ENCODE assay signal across 18 mouse cellular contexts in the genomic region with DNA sequence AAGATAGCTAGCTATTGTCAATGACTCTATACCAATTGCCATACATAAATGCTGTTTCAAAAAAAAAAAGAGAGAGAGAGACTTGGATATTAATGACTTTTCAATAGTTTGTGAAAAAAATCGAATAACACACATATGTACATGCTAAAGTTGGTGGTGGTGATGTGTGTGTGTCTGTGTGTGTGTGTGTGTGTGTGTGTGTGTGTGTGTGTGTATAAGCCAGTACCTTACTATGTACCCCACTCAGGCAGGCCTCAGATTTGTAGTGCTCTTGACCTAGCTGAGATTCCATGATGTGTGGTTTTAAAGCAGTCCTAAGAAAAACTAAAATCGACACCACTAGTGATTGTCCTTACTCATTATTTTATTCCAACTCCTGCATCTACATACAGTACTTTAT. TPM values are rescaled to one million over a fixed set of nuclear protein-coding genes. Genes with fewer than 3 reads are reported as not detected.
DNase-seq lines count a peak whose midpoint lies in the region; ATAC-seq lines count a peak whose summit lies in the region.
"Had no signal": no experiment of that assay in that cellular context is flagged by ENCODE, and none has a peak within 500 bp of the region (broad histone marks: within the 10 kb centered on the region; RNA-seq: fewer than 3 reads in every experiment).

No protein-coding gene starts in this region.

- no peak overlapping the region for H3K4me2 ChIP-seq in forebrain, embryonic 15.5 days (replicated peaks)
- H3K4me2 ChIP-seq in forebrain, embryonic 12.5 days = no peak overlapping the region
- no peak overlapping the region for H3K4me2 ChIP-seq in midbrain, embryonic 11.5 days
- no peak overlapping the region for H3K4me2 ChIP-seq in midbrain, embryonic 15.5 days
- H3K4me2 ChIP-seq in neural tube, embryonic 15.5 days = no peak overlapping the region
- H3K4me2 ChIP-seq: heart, embryonic 11.5 days; heart, embryonic 15.5 days had no signal

- DNase-seq in midbrain, embryonic 11.5 days (ENCODE audit: low spot score, missing footprints) = no peak
- no peak for DNase-seq in midbrain, embryonic 10.5 days (ENCODE audit: low spot score)
- DNase-seq: adrenal gland, adult 2 months; adrenal gland, postnatal 25 days; cerebellum, adult 18-20 months; gastrocnemius, postnatal 14 days; heart, adult 2 months; heart, postnatal 14 days had no signal

- peak; percentile 48; the same call in 1 of the 2 replicates for ATAC-seq in forebrain, embryonic 15.5 days (replicated peaks)
- ATAC-seq in forebrain, embryonic 12.5 days (ENCODE audit: low FRiP score) = no peak
- ATAC-seq in midbrain, embryonic 11.5 days (ENCODE audit: low FRiP score) = 0 out of 2 replicates have a peak, but pooled peaks have one; percentile 27
- ATAC-seq in midbrain, embryonic 15.5 days (replicated peaks) = peak; percentile 71
- peak; percentile 55; the same call in 1 of the 2 replicates for ATAC-seq in neural tube, embryonic 15.5 days (ENCODE audit: low FRiP score)
- ATAC-seq: Patski had no signal

- no peaks in the 10 kb centered on the region for H3K9me3 ChIP-seq in forebrain, embryonic 15.5 days
- no peaks in the 10 kb centered on the region for H3K9me3 ChIP-seq in forebrain, embryonic 12.5 days
- no peaks in the 10 kb centered on the region for H3K9me3 ChIP-seq in midbrain, embryonic 11.5 days (ENCODE audit: control insufficient read depth, low read length)
- no peaks in the 10 kb centered on the region for H3K9me3 ChIP-seq in midbrain, embryonic 10.5 days (replicated peaks)
- H3K9me3 ChIP-seq in midbrain, embryonic 15.5 days = no peaks in the 10 kb centered on the region
- no peaks in the 10 kb centered on the region for H3K9me3 ChIP-seq in neural tube, embryonic 15.5 days (replicated peaks)
- H3K9me3 ChIP-seq: embryonic facial prominence, embryonic 10.5 days; heart, embryonic 15.5 days had no signal

- WGBS in forebrain, embryonic 15.5 days = 83% methylated on average over 2 of the region's 2 CpGs
- WGBS in forebrain, embryonic 12.5 days = 71% methylated on average over 2 of the region's 2 CpGs
- 87% methylated on average over 2 of the region's 2 CpGs for WGBS in midbrain, embryonic 11.5 days
- WGBS in midbrain, embryonic 10.5 days = 78% methylated on average over 2 of the region's 2 CpGs
- WGBS in midbrain, embryonic 15.5 days = 72% methylated on average over 2 of the region's 2 CpGs
- WGBS in neural tube, embryonic 15.5 days = 80% methylated on average over 2 of the region's 2 CpGs

- H3K27me3 ChIP-seq in forebrain, embryonic 15.5 days = no peaks in the 10 kb centered on the region
- H3K27me3 ChIP-seq in forebrain, embryonic 12.5 days = no peaks in the 10 kb centered on the region
- H3K27me3 ChIP-seq in midbrain, embryonic 11.5 days (ENCODE audit: control insufficient read depth, insufficient read depth, low read length) = no peaks in the 10 kb centered on the region
- H3K27me3 ChIP-seq in midbrain, embryonic 10.5 days (ENCODE audit: low read depth, poor library complexity, severe bottlenecking) = no peaks in the 10 kb centered on the region
- no peaks in the 10 kb centered on the region for H3K27me3 ChIP-seq in midbrain, embryonic 15.5 days (replicated peaks)
- H3K27me3 ChIP-seq in neural tube, embryonic 15.5 days (replicated peaks) = no peaks in the 10 kb centered on the region
- H3K27me3 ChIP-seq: CH12.LX; heart, embryonic 15.5 days had no signal

- H3K27ac ChIP-seq in forebrain, embryonic 15.5 days (replicated peaks) = no peak overlapping the region
- H3K27ac ChIP-seq in forebrain, embryonic 12.5 days = no peak overlapping the region
- no peak overlapping the region for H3K27ac ChIP-seq in midbrain, embryonic 11.5 days (ENCODE audit: low read depth, low read length)
- no peak overlapping the region for H3K27ac ChIP-seq in midbrain, embryonic 10.5 days (replicated peaks)
- no peak overlapping the region for H3K27ac ChIP-seq in midbrain, embryonic 15.5 days
- no peak overlapping the region for H3K27ac ChIP-seq in neural tube, embryonic 15.5 days (replicated peaks)
- H3K27ac ChIP-seq: embryonic facial prominence, embryonic 10.5 days; heart, adult 2 months; heart, embryonic 15.5 days; hindbrain, postnatal 0 days had no signal

- H3K9ac ChIP-seq in forebrain, embryonic 15.5 days (replicated peaks) = no peak overlapping the region
- H3K9ac ChIP-seq in forebrain, embryonic 12.5 days = no peak overlapping the region
- H3K9ac ChIP-seq in midbrain, embryonic 11.5 days (ENCODE audit: low read length) = no peak overlapping the region
- no peak overlapping the region for H3K9ac ChIP-seq in midbrain, embryonic 15.5 days
- H3K9ac ChIP-seq in neural tube, embryonic 15.5 days (replicated peaks) = no peak overlapping the region
- H3K9ac ChIP-seq: heart, embryonic 15.5 days had no signal

- no peak overlapping the region for H3K4me3 ChIP-seq in forebrain, embryonic 15.5 days
- H3K4me3 ChIP-seq in forebrain, embryonic 12.5 days (replicated peaks) = no peak overlapping the region
- H3K4me3 ChIP-seq in midbrain, embryonic 11.5 days (ENCODE audit: low read depth, low read length) = no peak overlapping the region
- H3K4me3 ChIP-seq in midbrain, embryonic 10.5 days = no peak overlapping the region
- H3K4me3 ChIP-seq in midbrain, embryonic 15.5 days = no peak overlapping the region
- no peak overlapping the region for H3K4me3 ChIP-seq in neural tube, embryonic 15.5 days (replicated peaks)
- H3K4me3 ChIP-seq: embryonic facial prominence, embryonic 10.5 days; heart, adult 2 months; heart, embryonic 15.5 days had no signal

- H3K4me1 ChIP-seq in forebrain, embryonic 15.5 days = no peaks in the 10 kb centered on the region
- no peaks in the 10 kb centered on the region for H3K4me1 ChIP-seq in forebrain, embryonic 12.5 days
- H3K4me1 ChIP-seq in midbrain, embryonic 11.5 days (ENCODE audit: control insufficient read depth, insufficient read depth, low read length) = no peaks in the 10 kb centered on the region
- no peaks in the 10 kb centered on the region for H3K4me1 ChIP-seq in midbrain, embryonic 10.5 days
- H3K4me1 ChIP-seq in midbrain, embryonic 15.5 days = no peaks in the 10 kb centered on the region
- no peaks in the 10 kb centered on the region for H3K4me1 ChIP-seq in neural tube, embryonic 15.5 days
- H3K4me1 ChIP-seq: embryonic facial prominence, embryonic 10.5 days; heart, embryonic 15.5 days had no signal

- no peaks in the 10 kb centered on the region for H3K36me3 ChIP-seq in forebrain, embryonic 15.5 days
- H3K36me3 ChIP-seq in forebrain, embryonic 12.5 days (replicated peaks) = no peaks in the 10 kb centered on the region
- no peaks in the 10 kb centered on the region for H3K36me3 ChIP-seq in midbrain, embryonic 11.5 days (ENCODE audit: control insufficient read depth, insufficient read depth, low read length)
- no peaks in the 10 kb centered on the region for H3K36me3 ChIP-seq in midbrain, embryonic 10.5 days
- H3K36me3 ChIP-seq in midbrain, embryonic 15.5 days (replicated peaks) = no peaks in the 10 kb centered on the region
- H3K36me3 ChIP-seq in neural tube, embryonic 15.5 days = no peaks in the 10 kb centered on the region
- H3K36me3 ChIP-seq: embryonic facial prominence, embryonic 10.5 days; heart, embryonic 15.5 days had no signal

RNA-seq across cellular contexts. Expression of a gene that starts 11.3 kb away (rescaled TPM):
- polyA plus RNA-seq in forebrain, embryonic 15.5 days (2015; fragmentation: Nextera tagmentation; extraction: Ambion mirVana) = 7.7 and 8.4 TPM in 2 replicates
- 6.2 and 7.5 TPM in 2 replicates for polyA plus RNA-seq in forebrain, embryonic 12.5 days (2016; fragmentation: Nextera tagmentation; extraction: Ambion mirVana)
- polyA plus RNA-seq in midbrain, embryonic 11.5 days (2014; fragmentation: Nextera tagmentation; extraction: Ambion mirVana) = 7.5 and 9.2 TPM in 2 replicates
- 6.8 and 7.9 TPM in 2 replicates for polyA plus RNA-seq in midbrain, embryonic 10.5 days (2016; fragmentation: Nextera tagmentation; extraction: Ambion mirVana)
- 10.7 and 10.9 TPM in 2 replicates for polyA plus RNA-seq in midbrain, embryonic 15.5 days (2015; fragmentation: Nextera tagmentation; extraction: Ambion mirVana)
- polyA plus RNA-seq in neural tube, embryonic 15.5 days (2015; fragmentation: Nextera tagmentation; extraction: Ambion mirVana) = 9.9 and 11.1 TPM in 2 replicates
- polyA plus RNA-seq: Patski had no signal
